Mouse (Mus musculus) frontal cortex, adult (tissue): ENCODE results near the gene Mybpc3.
A peak's percentile ranks its signal among the peaks of the same experiment; 100 is the strongest.

Experiments
- ATAC-seq: cut with Nextera tagmentation; 2 replicates; pipeline ENCODE4 v1.9.2; 2017; ENCODE audit warnings: mild to moderate bottlenecking, moderate library complexity, mixed read lengths; ENCODE audit not compliant: low TSS enrichment

Gene Mybpc3

DNA sequence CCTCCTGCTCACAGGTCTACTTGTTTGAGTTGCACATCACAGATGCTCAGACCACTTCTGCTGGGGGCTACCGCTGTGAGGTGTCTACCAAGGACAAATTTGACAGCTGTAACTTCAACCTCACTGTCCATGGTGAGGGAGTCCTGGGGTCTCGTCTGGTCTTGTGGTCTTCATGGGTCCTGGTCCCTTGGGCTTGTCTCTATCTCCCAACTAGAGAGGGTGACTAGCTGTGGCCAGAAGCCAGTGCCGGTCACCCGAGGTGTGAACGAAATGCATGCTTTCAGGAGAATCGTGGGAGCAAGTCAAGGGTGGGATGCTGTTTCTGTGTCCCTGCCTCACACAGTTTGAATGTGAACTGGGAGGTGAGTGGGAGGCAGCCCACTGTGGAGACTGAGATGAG lies 3.1 kb downstream of the Mybpc3 start:
- 0 out of 2 replicates have a peak, but pooled peaks have one; percentile 10 for ATAC-seq

- no peak for ATAC-seq
Measured at GRCm38 (mm10) chr2:91121497-91121896, 3.6 kb downstream of the Mybpc3 start.

GRCm38 (mm10) chr2:91123521-91123920 lies 5.6 kb downstream of the Mybpc3 start:
- no peak for ATAC-seq

DNA sequence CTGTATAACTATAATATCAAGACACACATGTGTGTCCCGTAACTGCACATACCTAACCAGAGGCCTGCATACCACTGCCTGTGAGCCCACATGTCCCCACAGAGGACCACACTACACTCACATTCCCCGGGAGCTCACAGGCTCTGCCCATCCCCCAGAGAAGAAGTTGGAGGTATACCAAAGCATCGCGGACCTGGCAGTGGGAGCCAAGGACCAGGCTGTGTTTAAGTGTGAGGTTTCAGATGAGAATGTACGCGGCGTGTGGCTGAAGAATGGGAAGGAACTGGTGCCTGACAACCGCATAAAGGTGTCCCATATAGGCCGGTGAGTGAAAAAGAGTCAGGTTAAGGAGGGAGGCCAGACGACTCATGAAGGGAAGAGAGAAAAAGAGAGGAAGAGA lies 7.2 kb downstream of the Mybpc3 start:
- no peak for ATAC-seq

DNA sequence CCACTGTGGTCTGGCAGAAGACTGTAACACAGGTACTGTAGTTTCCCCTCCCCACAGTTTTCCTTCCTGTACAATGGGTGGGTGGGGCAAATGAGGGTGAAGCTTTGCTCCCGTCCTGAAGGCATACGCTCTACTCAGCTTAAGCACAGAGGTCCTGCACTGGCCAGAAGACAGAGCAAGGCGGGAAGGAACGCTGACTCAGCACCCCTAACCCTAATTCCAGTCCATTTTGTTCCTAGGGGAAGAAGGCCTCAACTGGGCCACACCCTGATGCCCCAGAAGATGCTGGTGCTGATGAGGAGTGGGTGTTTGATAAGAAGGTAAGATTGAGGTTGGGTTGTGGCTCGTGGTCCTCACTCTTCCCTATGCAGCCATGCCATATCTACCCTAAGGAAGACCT lies 10.8 kb downstream of the Mybpc3 start:
- ATAC-seq: no peak

- no peak for ATAC-seq
Measured at GRCm38 (mm10) chr2:91130126-91130525, 12.2 kb downstream of the Mybpc3 start.

GRCm38 (mm10) chr2:91131251-91131650 lies 13.3 kb downstream of the Mybpc3 start:
- no peak for ATAC-seq

DNA sequence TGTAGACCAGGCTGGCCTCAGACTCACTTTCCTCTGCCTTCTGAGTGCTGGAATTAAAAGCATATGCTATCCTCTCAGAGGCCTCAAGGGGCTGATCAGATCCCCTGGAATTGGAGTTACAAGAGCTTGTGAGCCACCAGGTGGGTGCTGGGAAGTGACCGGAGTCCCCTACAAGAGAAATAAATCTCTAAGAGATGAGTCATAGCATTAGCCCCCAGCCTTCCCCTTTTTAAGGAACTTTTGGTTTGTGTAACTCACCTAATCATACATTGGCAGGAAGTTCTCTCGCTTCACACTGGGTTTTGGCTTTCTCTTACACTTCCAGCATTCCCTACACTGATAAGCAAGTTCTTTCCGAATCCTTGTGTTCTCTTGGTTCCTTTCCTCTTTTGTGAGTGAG lies 14.1 kb downstream of the Mybpc3 start:
- no peak for ATAC-seq

DNA sequence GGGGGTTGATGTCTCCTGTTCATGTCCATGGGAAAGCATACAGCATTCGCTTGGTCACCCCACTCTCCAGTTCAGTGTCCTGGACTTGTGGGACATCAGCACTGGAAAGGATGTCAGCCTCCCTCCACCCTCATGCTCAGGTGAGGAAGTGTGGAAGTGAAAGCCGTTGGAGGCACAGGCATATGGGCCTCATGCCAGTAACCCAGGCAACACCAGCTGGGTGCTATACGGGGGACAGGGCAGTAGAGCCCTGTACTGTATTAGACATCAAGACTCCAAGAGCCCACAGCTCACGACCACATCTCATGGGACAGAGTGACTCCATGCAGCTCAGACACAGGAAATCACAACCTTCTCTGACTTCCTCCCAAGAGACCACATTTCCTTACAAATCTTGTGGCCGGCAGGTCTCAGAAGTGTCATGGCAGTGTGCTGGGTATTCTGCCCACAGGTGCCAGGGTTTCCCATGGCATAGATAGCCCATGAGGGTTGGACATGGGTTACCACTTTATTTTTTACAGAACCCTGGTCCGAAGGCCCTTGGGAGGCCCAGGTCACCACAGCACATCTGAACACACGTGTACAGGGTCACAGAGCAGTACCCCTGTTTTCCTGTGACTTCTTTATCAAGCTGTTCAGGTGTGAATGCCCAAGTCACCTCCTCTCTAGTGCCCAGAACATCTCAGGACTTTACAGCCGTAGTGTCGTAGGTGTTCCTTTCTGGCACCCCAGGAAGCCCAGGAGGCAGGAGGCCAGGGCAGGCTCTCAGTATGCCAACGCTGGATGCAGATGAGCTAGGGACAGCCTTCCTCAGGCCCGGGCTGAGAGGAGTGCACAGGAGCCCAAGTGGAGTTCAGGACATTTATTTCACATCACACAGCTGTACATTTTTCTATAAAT lies 18.8 kb downstream of the Mybpc3 start:
- no peak for ATAC-seq

- no peak for ATAC-seq
Measured at GRCm38 (mm10) chr2:91137481-91137880, 19.5 kb downstream of the Mybpc3 start.

- no peak for ATAC-seq
Measured at GRCm38 (mm10) chr2:91139311-91139710, 21.4 kb downstream of the Mybpc3 start.

DNA sequence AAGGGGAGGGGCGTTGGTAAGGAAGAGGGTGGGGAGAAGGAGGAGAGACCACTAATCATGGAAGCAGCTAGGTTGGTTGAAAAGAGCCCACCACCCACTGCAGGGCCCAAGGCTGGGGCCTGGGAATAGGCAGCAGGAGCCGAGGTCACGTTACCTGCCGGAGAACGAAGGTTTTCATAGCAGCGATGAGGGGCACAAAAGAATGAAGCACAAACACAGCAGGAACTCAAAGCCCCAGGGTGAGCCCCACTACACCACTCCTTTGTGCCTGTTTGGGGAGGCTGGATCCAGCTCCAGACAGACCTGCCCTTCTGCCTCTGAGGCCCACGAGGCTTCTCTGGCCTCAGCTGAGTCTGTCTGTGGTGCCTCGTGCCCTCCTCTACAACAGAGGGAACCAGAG lies 21.8 kb downstream of the Mybpc3 start:
- no peak for ATAC-seq

- ATAC-seq: no peak
Measured at GRCm38 (mm10) chr2:91142920-91143319, 25.0 kb downstream of the Mybpc3 start.

- no peak for ATAC-seq
Measured at GRCm38 (mm10) chr2:91143401-91143800, 25.5 kb downstream of the Mybpc3 start.

DNA sequence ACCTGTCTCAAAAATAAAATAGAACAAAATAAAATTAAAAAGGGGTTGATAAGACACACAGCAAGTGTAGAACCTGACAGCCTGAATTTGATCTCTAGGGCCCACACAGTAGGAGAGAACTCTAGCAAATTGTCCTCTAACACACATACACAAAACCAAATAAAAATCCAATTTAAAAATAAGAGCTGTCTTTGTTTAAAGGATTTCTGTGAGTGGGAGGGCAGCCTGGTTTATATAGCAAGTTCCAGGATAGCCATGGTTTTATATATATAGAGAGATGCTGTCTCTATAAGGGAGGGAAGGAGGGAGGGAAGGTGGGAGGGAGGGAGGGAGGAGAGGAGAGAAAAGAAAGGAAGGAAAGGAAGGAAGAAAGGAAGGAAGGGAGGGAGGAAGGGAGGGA lies 30.2 kb downstream of the Mybpc3 start:
- ATAC-seq: peak; percentile 84

DNA sequence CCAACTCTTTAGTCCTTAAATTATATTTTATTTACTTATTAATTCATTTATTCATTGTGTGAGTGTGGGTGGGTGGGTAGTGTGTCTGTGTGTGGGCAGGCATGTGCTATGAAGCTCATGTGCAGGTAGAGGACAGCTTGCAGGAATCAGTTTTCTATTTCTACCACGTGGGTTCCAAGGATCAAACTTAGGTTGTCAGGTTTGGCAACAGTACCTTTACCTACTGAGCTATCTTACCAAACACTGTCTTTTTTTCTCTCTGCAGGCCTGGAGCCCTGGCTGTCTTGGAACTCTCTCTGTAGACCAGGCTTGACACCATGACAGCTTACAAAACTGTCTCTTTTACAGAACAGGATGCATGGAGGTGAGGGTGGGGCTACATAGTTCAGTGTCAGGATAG lies 33.4 kb downstream of the Mybpc3 start:
- no peak for ATAC-seq

DNA sequence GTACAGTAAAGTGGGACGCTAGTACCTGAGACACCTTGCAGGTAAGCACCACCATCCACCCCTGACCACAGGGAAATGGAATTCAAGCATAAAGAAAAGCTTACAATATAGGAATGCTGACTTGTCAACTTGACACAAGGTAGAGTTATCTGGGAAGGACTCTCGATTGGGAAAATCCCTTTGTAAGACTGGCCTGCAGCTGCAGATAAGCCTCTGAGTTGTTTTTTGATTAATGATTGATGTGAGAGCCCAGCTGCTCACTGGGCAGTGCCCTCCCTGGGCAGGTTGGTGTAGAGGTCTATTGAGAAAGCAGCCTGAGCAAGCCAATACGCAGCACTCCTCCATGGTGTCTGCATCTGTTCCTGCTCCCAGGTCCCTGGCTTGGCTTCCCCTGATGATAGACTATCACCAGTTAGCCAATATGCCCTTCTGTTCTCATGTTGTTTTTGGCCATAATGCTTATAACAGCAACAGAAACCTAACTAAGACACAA lies 35.0 kb downstream of the Mybpc3 start:
- no peak for ATAC-seq

DNA sequence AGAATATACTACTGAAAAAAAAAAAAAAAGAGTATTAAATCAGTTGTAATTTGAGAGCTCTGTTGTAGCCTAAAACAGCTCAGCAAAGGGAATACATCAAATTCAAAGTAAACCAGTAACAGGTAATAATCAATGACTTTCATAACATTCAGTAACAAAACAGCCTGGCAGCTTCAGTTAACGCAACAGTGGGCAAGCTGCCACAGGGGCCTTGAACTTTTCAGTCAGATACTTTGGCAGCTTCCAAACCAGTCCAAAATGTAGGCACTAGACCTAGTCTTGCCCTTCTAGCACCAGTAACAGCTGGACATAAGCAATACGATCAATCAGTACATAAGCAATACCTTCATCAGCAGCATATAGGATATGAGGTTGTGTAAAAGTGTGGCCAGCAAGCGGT lies 36.1 kb downstream of the Mybpc3 start:
- no peak for ATAC-seq

DNA sequence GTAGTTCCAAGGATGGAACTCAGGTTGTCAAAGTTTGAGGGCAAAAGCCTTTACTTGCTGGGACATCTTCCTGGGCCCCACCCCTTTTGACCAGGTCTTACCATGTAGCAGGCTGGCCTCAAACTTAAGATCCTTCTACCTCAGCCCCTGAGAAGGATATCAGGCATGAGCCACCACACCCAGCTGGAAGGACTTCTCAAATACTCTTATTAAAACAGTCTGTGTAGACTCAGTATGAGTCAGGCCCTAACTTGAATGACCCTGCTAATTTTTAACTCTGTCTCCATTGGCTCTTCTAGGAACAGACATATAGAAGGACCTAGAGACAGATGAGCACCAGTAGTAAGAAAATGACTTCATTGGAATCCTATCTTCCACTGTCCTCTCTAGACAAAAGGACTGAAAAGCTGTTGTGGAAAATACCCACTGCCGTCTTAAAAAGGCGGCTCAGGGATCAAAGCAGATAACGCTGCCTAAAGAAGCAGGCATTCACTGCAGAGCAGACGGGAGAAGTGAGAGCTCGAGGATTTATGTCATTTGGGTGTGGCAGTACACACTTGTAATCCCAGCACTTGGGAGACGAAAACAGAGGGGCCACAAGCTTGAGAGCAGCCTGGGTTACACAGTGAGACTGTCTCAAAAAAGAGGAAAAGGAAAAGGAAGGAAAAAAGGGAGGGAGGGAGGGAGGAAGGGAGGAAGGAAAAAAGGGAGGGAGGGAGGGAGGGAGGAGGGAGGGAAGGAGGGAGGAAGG lies 39.2 kb downstream of the Mybpc3 start:
- no peak for ATAC-seq

GRCm38 (mm10) chr2:91160591-91160990 lies 42.6 kb downstream of the Mybpc3 start:
- no peak for ATAC-seq

- no peak for ATAC-seq
Measured at GRCm38 (mm10) chr2:91162952-91163351, 45.0 kb downstream of the Mybpc3 start.

- ATAC-seq: no peak
Measured at GRCm38 (mm10) chr2:91163532-91163931, 45.6 kb downstream of the Mybpc3 start.

- ATAC-seq: peak; percentile 47; the same call in 1 of the 2 replicates
Measured at GRCm38 (mm10) chr2:91164991-91165390, 47.0 kb downstream of the Mybpc3 start.
